In the genomic region with DNA sequence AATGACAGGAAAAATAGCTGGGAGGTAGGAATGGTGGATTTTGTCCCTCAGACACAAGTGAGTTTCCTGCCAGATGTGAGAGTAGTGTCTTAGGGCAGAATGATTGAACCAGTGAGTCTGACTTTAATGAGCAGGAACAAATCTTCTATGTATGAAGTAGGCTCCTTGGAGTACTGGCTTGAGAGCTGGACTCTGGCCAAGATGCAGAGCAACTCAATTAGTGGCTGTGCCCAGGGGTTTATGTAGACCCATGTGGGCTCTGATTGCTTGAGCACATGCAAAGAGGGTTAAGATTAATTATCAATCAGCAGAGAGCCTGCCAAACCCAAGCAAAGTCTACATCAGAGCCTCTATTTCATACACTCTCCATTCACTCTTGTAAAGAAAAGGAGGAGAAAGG, we compare ENCODE assay signal across 15 mouse cellular contexts.
DNase-seq lines count a peak whose midpoint lies in the region; ATAC-seq and TF ChIP-seq lines count a peak whose summit lies in the region.
"Had no signal": no experiment of that assay in that cellular context is flagged by ENCODE, and none has a peak within 500 bp of the region (broad histone marks: within the 10 kb centered on the region; RNA-seq: fewer than 3 reads in every experiment).

No protein-coding gene starts in this region.

- no peaks in the 10 kb centered on the region for H3K4me1 ChIP-seq in hindbrain, embryonic 14.5 days (replicated peaks; ENCODE audit: control insufficient read depth, insufficient read depth, low read length)
- no peaks in the 10 kb centered on the region for H3K4me1 ChIP-seq in hindbrain, embryonic 13.5 days (replicated peaks)
- H3K4me1 ChIP-seq in midbrain, postnatal 0 days (ENCODE audit: insufficient read depth, low read length), result no peaks in the 10 kb centered on the region
- H3K4me1 ChIP-seq in midbrain, embryonic 13.5 days (replicated peaks), result no peaks in the 10 kb centered on the region
- H3K4me1 ChIP-seq: midbrain, embryonic 12.5 days had no signal

- no peak for DNase-seq in hindbrain, embryonic 14.5 days (ENCODE audit: low spot score)
- peak; percentile 15 for DNase-seq in midbrain, postnatal 0 days (ENCODE audit: low spot score)
- peak; percentile 9 to 26 for DNase-seq in kidney, adult 8-10 months
- peak; percentile 14 to 17 for DNase-seq in kidney, postnatal 4 days
- no peak for DNase-seq in adrenal gland, postnatal 4 days (ENCODE audit: low spot score in 2 of 2)
- DNase-seq: adrenal gland, adult 8-10 months; cerebellum, adult 9-10 months; heart, adult 11 months; thymus, adult 2 months had no signal

- no peaks in the 10 kb centered on the region for H3K36me3 ChIP-seq in hindbrain, embryonic 14.5 days (replicated peaks; ENCODE audit: control insufficient read depth, insufficient read depth)
- no peaks in the 10 kb centered on the region for H3K36me3 ChIP-seq in hindbrain, embryonic 13.5 days
- H3K36me3 ChIP-seq in midbrain, postnatal 0 days (ENCODE audit: insufficient read depth, low read length), result no peaks in the 10 kb centered on the region
- H3K36me3 ChIP-seq in midbrain, embryonic 13.5 days, result no peaks in the 10 kb centered on the region
- H3K36me3 ChIP-seq: G1E; midbrain, embryonic 12.5 days had no signal

- no peak overlapping the region for H3K9ac ChIP-seq in hindbrain, embryonic 14.5 days
- no peak overlapping the region for H3K9ac ChIP-seq in hindbrain, embryonic 13.5 days
- H3K9ac ChIP-seq in midbrain, postnatal 0 days (replicated peaks; ENCODE audit: low read length, poor library complexity, severe bottlenecking), result no peak overlapping the region
- H3K9ac ChIP-seq in midbrain, embryonic 13.5 days (replicated peaks), result no peak overlapping the region
- H3K9ac ChIP-seq: liver, embryonic 14.5 days; midbrain, embryonic 12.5 days had no signal

- H3K27ac ChIP-seq in hindbrain, embryonic 14.5 days, result no peak overlapping the region
- H3K27ac ChIP-seq in hindbrain, embryonic 13.5 days, result no peak overlapping the region
- H3K27ac ChIP-seq in midbrain, postnatal 0 days (ENCODE audit: low read depth, low read length), result no peak overlapping the region
- H3K27ac ChIP-seq in midbrain, embryonic 13.5 days, result no peak overlapping the region
- H3K27ac ChIP-seq: liver, embryonic 14.5 days; midbrain, embryonic 12.5 days had no signal

- H3K4me2 ChIP-seq in hindbrain, embryonic 14.5 days (replicated peaks), result no peak overlapping the region
- no peak overlapping the region for H3K4me2 ChIP-seq in hindbrain, embryonic 13.5 days
- H3K4me2 ChIP-seq in midbrain, postnatal 0 days (ENCODE audit: low read depth, low read length, poor library complexity, severe bottlenecking), result no peak overlapping the region
- no peak overlapping the region for H3K4me2 ChIP-seq in midbrain, embryonic 13.5 days (replicated peaks)
- H3K4me2 ChIP-seq: midbrain, embryonic 12.5 days had no signal

- peak; percentile 70; the same call in 1 of the 2 replicates for ATAC-seq in hindbrain, embryonic 14.5 days (ENCODE audit: low FRiP score)
- ATAC-seq in hindbrain, embryonic 13.5 days (ENCODE audit: low FRiP score), result no peak; the same call in 1 of the 2 replicates
- ATAC-seq in midbrain, postnatal 0 days (ENCODE audit: low FRiP score), result peak; percentile 23; the same call in 1 of the 2 replicates
- no peak for ATAC-seq in midbrain, embryonic 13.5 days
- ATAC-seq: lung, postnatal 0 days had no signal

- no peak for TF ChIP-seq CTCF in midbrain, postnatal 0 days (IDR thresholded peaks at IDR 0.05)

- H3K9me3 ChIP-seq in hindbrain, embryonic 14.5 days (ENCODE audit: control insufficient read depth, low read length), result no peaks in the 10 kb centered on the region
- H3K9me3 ChIP-seq in hindbrain, embryonic 13.5 days, result no peaks in the 10 kb centered on the region
- H3K9me3 ChIP-seq in midbrain, postnatal 0 days (ENCODE audit: low read length), result no peaks in the 10 kb centered on the region
- no peaks in the 10 kb centered on the region for H3K9me3 ChIP-seq in midbrain, embryonic 13.5 days
- H3K9me3 ChIP-seq: G1E; midbrain, embryonic 12.5 days had no signal

- H3K27me3 ChIP-seq in hindbrain, embryonic 14.5 days (ENCODE audit: control insufficient read depth, insufficient read depth, low read length), result no peaks in the 10 kb centered on the region
- H3K27me3 ChIP-seq in hindbrain, embryonic 13.5 days, result no peaks in the 10 kb centered on the region
- no peaks in the 10 kb centered on the region for H3K27me3 ChIP-seq in midbrain, postnatal 0 days (ENCODE audit: insufficient read depth, low read length)
- H3K27me3 ChIP-seq in midbrain, embryonic 13.5 days, result no peaks in the 10 kb centered on the region
- H3K27me3 ChIP-seq: midbrain, embryonic 12.5 days had no signal

- H3K4me3 ChIP-seq in hindbrain, embryonic 14.5 days (replicated peaks; ENCODE audit: low read length), result no peak overlapping the region
- H3K4me3 ChIP-seq in hindbrain, embryonic 13.5 days, result no peak overlapping the region
- no peak overlapping the region for H3K4me3 ChIP-seq in midbrain, postnatal 0 days (ENCODE audit: low read depth, low read length)
- H3K4me3 ChIP-seq in midbrain, embryonic 13.5 days (replicated peaks), result no peak overlapping the region
- H3K4me3 ChIP-seq: midbrain, embryonic 12.5 days had no signal

Comparison
In these comparisons a context has a peak if more than half of its experiments do, and no peak if none do; other contexts are left out.
1. ATAC-seq: peak in hindbrain, embryonic 14.5 days (single experiment) and midbrain, postnatal 0 days (single experiment); none in hindbrain, embryonic 13.5 days (single experiment) and midbrain, embryonic 13.5 days (single experiment).
2. DNase-seq: peak in midbrain, postnatal 0 days (single experiment), kidney, adult 8-10 months (2 of 2) and kidney, postnatal 4 days (2 of 2); none in hindbrain, embryonic 14.5 days (single experiment) and adrenal gland, postnatal 4 days (0 of 2).